Mouse (Mus musculus) forebrain, embryonic 16.5 days (tissue): ENCODE results near the gene Znrd1. TPM values are rescaled to one million over a fixed set of nuclear protein-coding genes. Genes with fewer than 3 reads are reported as not detected.

Source experiments
- ATAC-seq: fragments of 200-750 bp; cut with Nextera tagmentation; 2 replicates; pipeline ENCODE4 v1.8.0; 2017; ENCODE audit warnings: mild to moderate bottlenecking, moderate library complexity
- H3K27ac ChIP-seq: fragments of 300-500 bp; sonication (generic); 2 replicates; pipeline ENCODE4 v1.5.1; 2014; ENCODE audit warnings: low read length, control low read depth
- H3K27me3 ChIP-seq: fragments of 300-500 bp; sonication (generic); replicated peaks from 2 replicates; pipeline ENCODE4 v1.6.1; 2014; ENCODE audit warnings: low read length; ENCODE audit not compliant: control insufficient read depth, insufficient read depth
- H3K36me3 ChIP-seq: fragments of 300-500 bp; sonication (generic); 2 replicates; pipeline ENCODE4 v1.6.1; 2014; ENCODE audit not compliant: control insufficient read depth, insufficient read depth
- H3K4me1 ChIP-seq: fragments of 300-500 bp; sonication (generic); replicated peaks from 2 replicates; pipeline ENCODE4 v1.6.1; 2014; ENCODE audit warnings: low read length; ENCODE audit not compliant: control insufficient read depth, insufficient read depth
- H3K4me2 ChIP-seq: fragments of 300-500 bp; sonication (generic); 2 replicates; pipeline ENCODE4 v1.6.1; 2014; ENCODE audit warnings: mild to moderate bottlenecking, low read length, control low read depth
- H3K4me3 ChIP-seq: fragments of 300-500 bp; sonication (generic); replicated peaks from 2 replicates; pipeline ENCODE4 v1.5.1; 2014; ENCODE audit warnings: mild to moderate bottlenecking, low read length, control low read depth
- H3K9ac ChIP-seq: fragments of 300-500 bp; sonication (generic); replicated peaks from 2 replicates; pipeline ENCODE4 v1.6.1; 2014; ENCODE audit warnings: low read depth, low read length, control low read depth
- H3K9me3 ChIP-seq: fragments of 300-500 bp; sonication (generic); 2 replicates; pipeline ENCODE4 v1.6.1; 2016; ENCODE audit warnings: low read length; ENCODE audit not compliant: control insufficient read depth
- WGBS: fragments of 180-500 bp; shearing (Covaris S2); extraction: QIAGEN DNeasy Blood & Tissue Kit; methylation state at CpG from one replicate; pipeline ENCODE4 v1.1.7; 2014; 5-methylcytosine and 5-hydroxymethylcytosine counted together
- polyA plus RNA-seq: library from polyadenylated mRNA; unstranded; fragments of >200 nt; fragmentation: Nextera tagmentation; extraction: Ambion mirVana; gene quantifications from 2 replicates; pipeline ENCODE4 v1.2.1, GENCODE M21; 2015

Znrd1 gene
- polyA plus RNA-seq, 1 experiment from 2014 or later, result 58.9 TPM

DNA sequence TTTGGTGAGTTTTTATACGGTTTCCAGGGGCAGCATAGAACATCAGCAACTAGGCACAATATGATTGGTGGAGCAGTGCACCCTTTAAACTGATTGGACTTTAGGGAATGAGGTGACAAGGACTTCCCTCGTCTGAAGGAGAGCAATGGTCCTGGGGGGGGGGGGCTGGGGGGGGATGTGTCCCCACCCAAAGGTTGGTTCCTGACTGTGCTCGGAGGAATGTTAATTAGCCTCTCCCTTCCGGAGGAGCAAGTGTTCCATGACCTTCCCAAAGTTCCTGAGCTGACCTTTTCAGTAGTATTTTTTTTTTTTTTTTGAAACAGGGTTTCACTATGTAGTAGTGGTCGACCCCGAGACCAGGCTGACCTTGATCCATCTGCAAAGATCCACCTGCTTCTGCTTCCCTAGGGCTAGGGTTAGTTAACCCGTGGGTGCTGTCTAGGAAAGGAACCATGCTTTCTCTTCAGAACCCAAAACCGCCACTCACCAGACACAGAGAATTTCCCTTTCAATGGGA lies 15.0 kb upstream of the Znrd1 start:
- ATAC-seq, result no peak
- no peaks in the 10 kb centered on the region for H3K27me3 ChIP-seq
- 79% methylated on average over 8 of the region's 8 CpGs for WGBS

GRCm38 (mm10) chr17:36972791-36973190 lies 14.4 kb upstream of the Znrd1 start:
- H3K4me3 ChIP-seq, result no peak overlapping the region
- no peak overlapping the region for H3K9ac ChIP-seq
- no peaks in the 10 kb centered on the region for H3K36me3 ChIP-seq
- H3K27me3 ChIP-seq, result no peaks in the 10 kb centered on the region
- no peak overlapping the region for H3K4me2 ChIP-seq
- H3K9me3 ChIP-seq, result no peaks in the 10 kb centered on the region
- no peak overlapping the region for H3K27ac ChIP-seq
- H3K4me1 ChIP-seq, result no peaks in the 10 kb centered on the region
- no peak for ATAC-seq
- 87% methylated on average over 3 of the region's 3 CpGs for WGBS

More for the DNA sequence above, 15.0 kb upstream of the Znrd1 start:
- H3K4me3 ChIP-seq, result no peak overlapping the region
- no peak overlapping the region for H3K27ac ChIP-seq
- no peaks in the 10 kb centered on the region for H3K36me3 ChIP-seq
- H3K4me1 ChIP-seq, result no peaks in the 10 kb centered on the region
- no peaks in the 10 kb centered on the region for H3K9me3 ChIP-seq
- H3K9ac ChIP-seq, result no peak overlapping the region
- H3K4me2 ChIP-seq, result no peak overlapping the region

- H3K36me3 ChIP-seq, result no peaks in the 10 kb centered on the region
- H3K27me3 ChIP-seq, result no peaks in the 10 kb centered on the region
- H3K4me1 ChIP-seq, result no peaks in the 10 kb centered on the region
- H3K4me3 ChIP-seq, result no peak overlapping the region
- no peak overlapping the region for H3K9ac ChIP-seq
- no peak overlapping the region for H3K27ac ChIP-seq
- no peak overlapping the region for H3K4me2 ChIP-seq
- H3K9me3 ChIP-seq, result no peaks in the 10 kb centered on the region
- 88% methylated on average over 6 of the region's 6 CpGs for WGBS
- ATAC-seq, result no peak
Measured at GRCm38 (mm10) chr17:36971172-36971850, 13.0 kb upstream of the Znrd1 start.

DNA sequence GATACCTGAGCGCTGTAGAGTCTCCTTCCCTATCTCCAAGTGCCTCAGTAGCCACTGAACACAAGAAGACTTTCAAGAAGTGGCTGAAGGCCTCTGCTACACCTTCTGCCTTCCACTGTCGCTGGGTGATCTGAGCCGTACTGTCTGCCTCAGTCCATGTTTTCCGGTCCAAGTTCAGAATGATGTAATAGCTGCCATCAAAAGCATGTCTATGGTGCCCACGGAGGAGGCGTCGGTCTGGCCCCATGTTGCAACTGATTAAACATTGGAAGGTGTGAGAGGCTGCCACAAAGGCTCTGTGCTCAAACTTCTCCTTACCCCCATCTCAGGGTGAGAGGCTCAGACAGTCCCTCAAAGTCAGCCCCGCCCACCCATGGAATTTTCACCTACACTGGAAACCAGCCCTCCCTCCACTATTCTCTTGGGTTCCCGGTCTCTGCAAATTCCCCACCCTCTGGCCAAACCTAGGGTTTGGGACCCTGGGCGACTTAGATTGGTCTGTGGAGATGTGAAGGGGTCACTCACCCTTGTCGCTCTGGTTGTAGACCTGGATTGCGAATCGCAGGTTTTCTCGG lies 12.0 kb upstream of the Znrd1 start:
- no peaks in the 10 kb centered on the region for H3K9me3 ChIP-seq
- H3K4me1 ChIP-seq, result no peaks in the 10 kb centered on the region
- no peak overlapping the region for H3K9ac ChIP-seq
- no peaks in the 10 kb centered on the region for H3K36me3 ChIP-seq
- H3K4me3 ChIP-seq, result no peak overlapping the region
- ATAC-seq, result no peak
- H3K27ac ChIP-seq, result no peak overlapping the region
- WGBS, result 87% methylated on average over 14 of the region's 14 CpGs
- no peaks in the 10 kb centered on the region for H3K27me3 ChIP-seq
- H3K4me2 ChIP-seq, result no peak overlapping the region

- Histone ChIP-seq H3K27ac (no peak overlapping the region), H3K36me3 (no peaks in the 10 kb centered on the region), H3K27me3 (no peaks in the 10 kb centered on the region), H3K4me3 (no peak overlapping the region), H3K4me1 (no peaks in the 10 kb centered on the region), H3K9ac (no peak overlapping the region), H3K4me2 (no peak overlapping the region), H3K9me3 (no peaks in the 10 kb centered on the region)
- ATAC-seq, result no peak
- WGBS, result 94% methylated on average over 1 of the region's 1 CpGs
Measured at GRCm38 (mm10) chr17:36966875-36967274, 8.5 kb upstream of the Znrd1 start.

GRCm38 (mm10) chr17:36961125-36961524 lies 2.8 kb upstream of the Znrd1 start:
- Histone ChIP-seq H3K4me3 (no peak overlapping the region), H3K36me3 (no peaks in the 10 kb centered on the region), H3K27ac (no peak overlapping the region), H3K4me2 (no peak overlapping the region), H3K27me3 (no peaks in the 10 kb centered on the region), H3K4me1 (peaks cover 14% of the 10 kb centered on the region), H3K9me3 (no peaks in the 10 kb centered on the region), H3K9ac (no peak overlapping the region)
- ATAC-seq, result no peak
- WGBS, result 88% methylated on average over 1 of the region's 1 CpGs

DNA sequence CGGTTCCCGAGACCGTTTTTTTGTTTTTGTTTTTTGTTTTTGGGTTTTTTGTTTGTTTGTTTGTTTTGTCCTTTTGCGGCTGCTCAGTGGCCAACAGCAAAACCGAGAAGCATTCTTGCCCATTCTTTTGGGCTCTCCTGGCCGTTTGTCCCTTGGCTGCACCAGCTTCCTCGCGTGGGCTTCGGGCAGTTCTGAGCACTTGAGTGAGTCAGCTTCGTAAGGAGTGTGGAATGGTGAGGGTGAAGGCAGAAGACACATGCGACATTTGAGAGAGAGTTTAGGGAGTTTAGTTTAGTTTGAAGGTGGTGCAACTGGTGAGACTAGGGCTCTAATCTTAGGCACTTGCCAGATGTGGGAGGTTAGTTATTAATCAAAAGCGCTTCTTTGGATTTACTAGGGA lies 525 bp upstream of the Znrd1 start:
- ATAC-seq, result peak; percentile 4; the same call in 1 of the 2 replicates
- WGBS, result 9% methylated on average over 12 of the region's 12 CpGs

GRCm38 (mm10) chr17:36953062-36953461 lies 5.3 kb downstream of the Znrd1 start:
- peaks cover 15% of the 10 kb centered on the region; the same call in 1 of the 2 replicates for H3K36me3 ChIP-seq
- H3K9me3 ChIP-seq, result no peaks in the 10 kb centered on the region
- no peak for ATAC-seq
- H3K4me3 ChIP-seq, result no peak overlapping the region
- H3K4me2 ChIP-seq, result no peak overlapping the region
- no peak overlapping the region for H3K27ac ChIP-seq
- no peaks in the 10 kb centered on the region for H3K27me3 ChIP-seq
- 86% methylated on average over 1 of the region's 1 CpGs for WGBS
- H3K4me1 ChIP-seq, result peaks cover 19% of the 10 kb centered on the region
- H3K9ac ChIP-seq, result no peak overlapping the region

More for the DNA sequence above, 525 bp upstream of the Znrd1 start:
- Histone ChIP-seq H3K27ac (no peak overlapping the region), H3K4me1 (peaks cover 14% of the 10 kb centered on the region), H3K4me2 (peak overlapping the region; percentile 88), H3K27me3 (no peaks in the 10 kb centered on the region), H3K36me3 (peaks cover 7% of the 10 kb centered on the region; the same call in 1 of the 2 replicates), H3K9me3 (no peaks in the 10 kb centered on the region), H3K4me3 (peak overlapping the region; percentile 55), H3K9ac (peak overlapping the region; percentile 83)

GRCm38 (mm10) chr17:36952631-36953030 lies 5.7 kb downstream of the Znrd1 start:
- no peak overlapping the region for H3K9ac ChIP-seq
- peaks cover 18% of the 10 kb centered on the region for H3K4me1 ChIP-seq
- no peaks in the 10 kb centered on the region for H3K27me3 ChIP-seq
- no peak overlapping the region for H3K4me3 ChIP-seq
- no peak for ATAC-seq
- 84% methylated on average over 2 of the region's 2 CpGs for WGBS
- no peak overlapping the region for H3K4me2 ChIP-seq
- no peak overlapping the region for H3K27ac ChIP-seq
- no peaks in the 10 kb centered on the region for H3K9me3 ChIP-seq
- H3K36me3 ChIP-seq, result peaks cover 15% of the 10 kb centered on the region; the same call in 1 of the 2 replicates
